Mouse (Mus musculus) CD8-positive naive resting alpha-beta T cell, adult 2 months (primary cell): ENCODE data around the gene Ino80b.

ENCODE experiments used
- DNase-seq, 2 experiments: peaks; one replicate each; pipeline ENCODE4 v3.0.0; 2022; ENCODE audit warnings: low read depth in 2 of 2, low spot score in 2 of 2

Ino80b gene

DNA sequence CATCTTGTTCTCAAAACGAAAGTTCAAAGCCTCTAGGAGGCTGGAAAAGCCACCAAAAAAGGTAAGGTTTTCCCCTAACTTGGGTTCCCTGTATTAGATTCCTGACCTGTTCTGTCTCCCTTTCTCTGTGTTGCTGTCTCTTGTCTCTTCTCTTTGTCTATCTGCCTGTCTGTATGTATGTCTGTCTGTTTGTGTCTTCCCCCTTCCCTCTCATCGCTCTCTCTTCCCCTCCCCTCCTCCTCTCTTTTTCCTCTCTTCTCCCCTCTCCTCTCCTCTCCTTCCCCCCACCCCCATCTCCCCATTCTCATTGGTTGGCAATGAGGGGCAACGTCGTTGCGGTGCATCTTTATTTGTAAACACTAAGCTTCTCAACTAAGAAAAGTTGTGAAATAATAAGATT lies at the start of gene Ino80b:
TSS of gene Ino80b (minus strand) at position 101 of the 400 bp plus-strand sequence.
- no peak for DNase-seq

DNA sequence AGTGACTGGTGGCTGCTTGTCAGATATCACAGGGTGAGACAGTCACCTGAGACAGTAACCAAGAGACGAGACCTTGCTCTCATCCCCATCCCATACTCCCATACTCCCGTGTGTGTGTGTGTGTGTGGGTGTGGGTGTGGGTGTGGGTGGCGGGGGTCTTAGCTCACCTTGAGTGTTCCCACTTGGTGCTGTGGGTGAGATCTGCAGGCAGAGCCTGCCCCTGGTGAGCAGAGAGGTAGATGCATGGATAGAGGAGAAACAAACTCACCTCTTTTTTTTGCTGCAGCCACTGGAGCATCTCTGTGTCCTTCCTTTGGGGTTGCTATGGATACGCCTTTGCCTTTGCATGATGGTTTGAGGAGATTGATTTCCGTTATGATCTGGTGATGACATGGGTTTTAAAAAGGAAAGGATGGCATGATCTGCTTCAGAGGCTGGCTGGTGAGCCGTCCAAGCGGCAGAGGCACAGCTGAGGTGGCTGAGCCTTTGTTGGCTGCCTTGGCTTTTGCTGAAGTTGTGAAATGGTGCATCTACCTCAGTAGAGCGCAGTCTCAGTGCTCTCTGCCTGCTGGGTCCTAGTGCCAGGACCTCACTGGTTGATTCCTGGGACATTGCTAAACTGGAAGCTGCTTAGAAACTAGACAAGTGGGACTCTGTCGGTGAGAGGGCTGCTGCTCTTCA lies 47.1 kb upstream of the Ino80b start:
- DNase-seq = no peak

- no peak for DNase-seq
Observed at GRCm38 (mm10) chr6:83171063-83171462, 45.8 kb upstream of the Ino80b start.

DNA sequence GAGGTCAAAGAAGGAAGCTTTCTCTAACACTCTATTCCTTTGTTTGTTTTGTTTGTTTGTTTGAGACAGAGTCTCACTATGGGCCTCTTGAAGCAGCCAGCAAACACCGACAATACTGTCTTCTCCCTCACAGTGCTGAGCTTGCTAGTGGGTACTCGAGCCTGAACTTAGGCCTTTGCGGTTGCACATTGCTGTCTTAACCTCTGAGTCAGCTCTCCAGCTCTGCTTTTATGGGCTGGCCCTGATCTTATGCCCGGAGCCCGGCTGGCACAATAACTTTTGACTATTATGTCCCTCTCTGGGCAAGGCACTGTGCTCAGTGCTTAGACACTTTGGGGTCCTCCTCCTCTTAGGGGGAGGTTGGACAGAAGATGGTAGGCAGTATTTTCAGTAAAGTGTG lies 44.6 kb upstream of the Ino80b start:
- DNase-seq = no peak

- peak in 1 of 2 experiments; percentile 24 for DNase-seq
Observed at GRCm38 (mm10) chr6:83166243-83166630, 41.0 kb upstream of the Ino80b start.

- DNase-seq = peak; percentile 92
Observed at GRCm38 (mm10) chr6:83165607-83166242, 40.5 kb upstream of the Ino80b start, which contains the start of gene Dctn1. Gene Dctn1 (plus strand): TSS chr6:83165920.

GRCm38 (mm10) chr6:83165026-83165606 lies 39.9 kb upstream of the Ino80b start:
- no peak for DNase-seq

DNA sequence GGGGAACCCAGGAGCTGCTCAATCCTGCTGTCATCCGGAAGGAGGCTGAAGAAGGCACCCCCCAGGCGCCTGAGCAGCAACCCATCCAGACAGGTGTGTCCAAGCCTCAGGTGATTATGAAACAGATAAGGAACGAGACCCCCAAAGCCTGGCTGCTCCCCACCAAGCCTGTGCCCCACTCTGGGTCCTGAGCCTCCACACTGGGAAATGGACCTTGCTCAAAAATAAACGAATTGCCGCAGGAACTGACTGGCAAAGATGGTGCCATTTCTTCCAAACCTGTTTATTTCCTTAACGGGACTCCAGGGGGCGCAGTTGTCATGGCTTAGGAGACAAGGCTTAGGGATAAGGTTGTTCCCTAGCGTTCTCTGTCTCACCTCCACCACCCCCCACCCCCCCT lies 37.5 kb upstream of the Ino80b start:
- peak; percentile 44 to 48 for DNase-seq

DNA sequence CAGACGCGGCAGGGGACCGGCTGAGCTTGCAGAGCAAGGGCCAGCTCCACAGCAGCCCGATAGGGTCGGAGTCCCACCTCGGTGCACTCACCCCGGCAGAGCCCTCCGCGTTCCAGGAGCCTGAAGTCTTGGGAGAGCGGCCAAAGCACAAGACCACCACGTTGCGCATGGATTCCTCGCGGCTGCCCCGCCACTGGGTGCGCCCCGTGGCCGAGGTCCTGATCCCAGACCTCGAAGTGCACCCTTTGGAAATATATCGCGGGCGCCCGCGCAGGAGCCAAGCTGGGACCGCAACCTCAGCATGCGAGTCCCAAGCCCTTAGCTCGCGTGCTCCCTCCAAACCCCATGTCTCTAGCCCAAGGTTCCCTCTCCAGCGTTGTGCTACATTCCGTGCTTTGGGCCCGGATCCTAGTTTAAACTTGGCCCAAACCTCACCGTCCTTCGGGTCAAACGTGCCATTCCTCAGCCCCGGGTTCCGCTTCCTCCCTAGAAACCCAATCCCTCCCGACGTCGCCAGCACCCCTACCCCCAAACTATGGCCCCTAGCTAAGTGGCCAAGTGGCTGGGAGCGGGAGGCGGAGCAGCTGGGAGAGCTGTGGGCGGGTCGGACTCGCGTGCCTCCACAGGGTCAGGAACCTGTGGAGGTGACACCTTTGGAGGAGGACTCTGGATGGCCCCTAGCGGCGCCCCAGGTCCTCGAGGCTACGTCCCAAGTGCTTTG lies 36.9 kb upstream of the Ino80b start:
- DNase-seq = no peak

DNA sequence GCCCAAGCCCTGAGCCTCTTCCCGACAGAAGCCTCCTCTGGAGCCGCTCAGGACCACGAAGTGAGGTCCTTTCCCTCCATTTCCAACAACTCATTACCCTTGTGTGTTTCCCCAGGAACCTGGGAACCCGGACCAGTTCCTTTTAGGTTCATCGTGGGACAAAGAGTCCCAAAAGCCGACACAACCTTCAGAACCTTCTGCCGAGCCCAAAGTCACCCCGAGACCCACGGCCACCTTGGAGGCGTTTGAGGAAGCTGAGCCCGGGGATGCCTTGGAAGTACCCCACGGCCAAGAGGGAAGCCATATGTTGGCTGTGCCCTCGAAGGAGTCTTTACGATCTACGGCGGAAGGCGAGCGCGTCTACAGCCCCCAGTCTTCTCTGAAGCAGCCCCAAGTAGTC lies 36.2 kb upstream of the Ino80b start:
- DNase-seq = no peak

DNA sequence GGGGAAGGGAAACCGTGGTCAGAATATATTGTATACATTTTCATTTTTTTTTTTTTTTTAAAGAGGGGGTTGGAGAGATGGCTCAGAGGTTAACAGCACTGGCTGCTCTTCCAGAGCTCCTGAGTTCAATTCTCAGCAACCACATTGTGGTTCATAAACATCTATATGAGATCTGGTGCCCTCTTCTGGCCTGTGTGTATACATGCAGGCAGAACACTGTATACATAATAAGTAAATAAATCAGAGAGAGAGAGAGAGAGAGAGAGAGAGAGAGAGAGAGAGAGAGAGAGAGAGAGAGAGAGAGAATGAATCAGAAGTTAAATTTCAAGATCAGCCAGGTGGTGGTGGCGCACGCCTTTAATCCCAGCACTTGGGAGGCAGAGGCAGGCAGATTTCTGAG lies 34.2 kb upstream of the Ino80b start:
- peak; percentile 32 to 46 for DNase-seq

DNA sequence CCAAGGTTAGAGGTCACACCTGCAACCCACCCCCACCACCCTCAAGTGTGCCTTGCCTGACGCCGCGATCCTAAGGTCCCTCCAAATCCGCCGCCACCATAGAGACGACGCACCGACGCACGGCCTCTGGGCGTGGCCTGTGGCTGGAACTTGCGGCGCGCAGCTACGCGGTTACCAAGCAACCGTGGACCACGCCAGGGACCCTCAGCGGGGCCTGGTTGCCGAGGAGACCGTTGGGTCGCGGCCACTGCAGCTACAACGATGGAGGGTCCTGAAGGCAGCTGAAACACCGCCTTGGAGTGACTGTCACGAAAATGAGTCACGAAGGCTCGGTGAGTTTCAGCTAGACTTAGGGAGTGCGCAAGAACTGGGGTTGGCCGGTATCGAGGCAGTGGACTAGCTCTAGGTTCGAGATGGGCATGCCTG lies 31.0 kb upstream of the Ino80b start, which contains the start of the genes Wdr54 and 1700003E16Rik:
TSS of gene Wdr54 (minus strand) at position 139 of the 426 bp plus-strand sequence.
TSS of gene 1700003E16Rik (plus strand) at position 146 of the 426 bp plus-strand sequence.
- no peak for DNase-seq

- no peak for DNase-seq
Observed at GRCm38 (mm10) chr6:83155552-83156238, 30.5 kb upstream of the Ino80b start.

DNA sequence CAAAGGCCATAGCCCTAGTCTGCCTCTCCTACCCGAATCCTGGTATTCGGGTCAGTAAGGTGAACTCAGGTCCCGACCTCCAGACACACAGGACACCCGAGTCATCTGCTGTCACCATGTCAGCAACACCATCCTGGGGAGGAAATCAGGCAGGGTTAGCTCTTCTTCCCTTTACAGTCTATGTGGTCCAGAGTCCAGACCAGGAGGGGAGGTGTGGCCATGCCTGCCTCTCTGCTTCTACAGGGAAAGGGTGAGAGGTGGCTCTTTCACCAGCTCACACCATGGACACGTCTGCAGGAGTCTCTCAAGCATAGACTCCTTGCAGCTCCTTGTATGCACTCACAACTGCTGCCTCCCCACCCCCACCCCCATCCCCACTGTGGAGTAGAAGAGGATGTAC lies 28.3 kb upstream of the Ino80b start:
- no peak for DNase-seq

DNA sequence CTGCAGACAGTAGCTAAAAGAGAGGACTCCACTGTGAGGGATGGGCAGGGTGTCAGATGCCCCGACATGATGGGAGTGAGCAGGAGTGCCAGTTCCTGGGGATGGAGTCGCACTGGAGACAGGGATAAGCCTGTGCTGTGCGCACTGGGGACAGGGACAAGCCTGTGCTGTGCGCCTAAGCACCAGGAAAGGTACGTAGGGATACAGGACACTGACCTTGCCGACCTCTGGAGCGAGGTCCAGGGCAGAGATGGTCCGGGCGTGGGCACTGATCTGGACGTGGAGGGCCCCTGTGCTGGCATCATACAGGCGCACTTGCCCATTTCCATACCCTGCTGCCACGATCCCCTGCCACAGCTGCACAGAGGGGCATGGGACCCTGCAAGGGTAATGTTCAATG lies 27.8 kb upstream of the Ino80b start:
- no peak for DNase-seq

DNA sequence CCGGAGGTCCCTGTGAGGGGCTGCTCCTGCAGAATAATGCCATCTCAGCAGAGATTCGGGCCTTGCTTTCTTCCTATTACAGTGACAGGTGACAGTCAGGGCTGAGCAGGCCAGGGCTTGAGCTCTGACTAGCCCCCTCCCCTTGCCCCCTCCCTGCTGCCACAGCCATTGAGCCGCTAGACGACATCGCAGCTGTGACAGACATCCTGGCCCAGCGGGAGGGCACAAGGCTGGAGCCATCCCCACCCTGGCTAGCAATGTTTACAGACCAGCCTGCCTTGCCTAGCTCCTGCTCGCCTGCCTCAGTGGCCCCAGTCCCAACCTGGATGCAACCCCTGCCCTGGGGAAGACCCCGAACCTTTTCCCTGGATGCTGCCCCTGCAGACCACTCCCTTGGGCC lies 26.5 kb upstream of the Ino80b start:
- no peak for DNase-seq

DNA sequence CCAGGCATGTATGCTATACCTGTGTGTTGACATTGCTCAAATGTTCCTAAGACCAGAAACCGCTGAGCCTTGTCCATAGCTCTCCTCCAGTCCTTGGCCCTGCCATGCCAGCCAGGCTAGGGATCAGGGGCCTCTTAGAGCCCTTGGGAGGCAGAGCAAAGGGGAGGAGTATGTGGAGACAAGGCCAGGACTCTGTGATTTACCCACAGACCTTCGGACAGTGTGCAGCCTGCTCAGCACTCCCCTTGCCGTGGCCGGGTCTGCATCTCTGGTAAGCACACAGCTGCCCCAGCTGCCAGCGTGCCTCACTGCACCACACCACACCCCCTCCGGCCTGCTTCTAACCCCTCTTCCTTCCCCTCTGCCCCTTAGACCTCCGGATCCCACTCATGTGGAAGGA lies 22.0 kb upstream of the Ino80b start:
- no peak for DNase-seq

DNA sequence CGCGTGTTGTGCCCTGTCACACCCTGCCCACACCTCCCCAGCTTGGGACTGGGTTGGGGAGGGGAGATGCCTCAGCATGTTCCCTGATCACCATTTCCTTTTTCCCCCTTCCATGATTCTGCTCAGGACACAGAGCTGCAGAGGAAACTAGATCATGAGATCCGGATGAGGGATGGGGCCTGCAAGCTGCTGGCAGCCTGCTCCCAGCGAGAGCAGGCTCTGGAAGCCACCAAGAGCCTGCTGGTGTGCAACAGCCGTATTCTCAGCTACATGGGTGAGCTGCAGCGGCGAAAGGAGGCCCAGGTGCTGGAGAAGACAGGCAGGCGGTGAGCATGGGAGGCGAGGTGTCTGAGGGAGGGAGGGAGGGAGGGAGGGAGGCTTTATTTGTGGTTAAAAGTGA lies 20.6 kb upstream of the Ino80b start:
- no peak for DNase-seq

GRCm38 (mm10) chr6:83145209-83145608 lies 20.0 kb upstream of the Ino80b start:
- DNase-seq = no peak

DNA sequence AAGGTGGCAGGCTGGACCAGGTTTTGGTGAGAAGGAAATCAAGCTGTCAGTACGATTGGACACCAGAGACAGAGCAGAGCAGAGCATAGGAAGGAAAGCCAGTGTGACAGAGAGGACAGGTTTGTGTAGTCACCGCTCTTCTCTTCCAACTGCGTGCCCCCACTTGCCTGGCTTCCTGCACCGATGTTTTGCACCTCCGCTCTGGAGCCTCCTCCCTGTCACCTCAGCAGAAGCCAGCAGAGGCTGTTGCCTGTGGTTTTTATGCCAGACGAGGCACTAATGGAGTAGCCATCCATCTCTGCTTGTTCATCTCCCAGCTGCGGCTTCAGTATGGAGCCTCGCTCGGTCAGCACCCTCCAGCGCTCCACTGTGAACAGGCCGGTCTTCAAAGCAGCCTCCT lies 17.7 kb upstream of the Ino80b start:
- no peak for DNase-seq

DNA sequence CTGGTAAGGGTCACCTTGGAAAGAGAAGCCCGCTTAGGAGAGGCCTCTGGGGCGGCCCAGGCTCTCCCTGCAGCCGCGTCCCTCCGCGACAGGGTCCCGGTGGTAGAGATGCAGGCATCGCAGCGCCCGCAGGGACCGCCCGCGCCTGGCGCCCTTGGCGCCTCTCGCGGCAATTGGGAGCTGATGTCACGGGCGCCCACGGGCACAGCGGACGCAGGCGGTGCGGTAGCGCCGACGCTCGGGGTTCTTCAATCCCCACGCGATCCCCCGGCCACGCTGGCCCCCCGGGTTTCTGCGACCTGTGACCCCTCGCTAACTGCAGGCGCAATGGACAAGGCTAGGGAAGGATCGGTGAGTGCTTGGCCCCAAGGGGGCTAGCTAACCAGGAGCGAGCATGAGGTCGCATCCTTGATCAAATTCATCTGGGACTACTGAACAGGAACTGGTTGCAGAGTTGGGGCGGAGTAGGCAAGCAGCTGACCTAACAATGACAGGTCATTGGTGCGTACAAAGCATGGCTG lies 17.0 kb upstream of the Ino80b start:
- DNase-seq = no peak
